Mouse (Mus musculus): ENCODE measurements around the gene Grm1. TPM values are rescaled to one million over a fixed set of nuclear protein-coding genes. Genes with fewer than 3 reads are reported as not detected.
A peak's percentile ranks its signal among the peaks of the same experiment; 100 is the strongest.

Grm1 gene
- polyA plus RNA-seq, 1 experiment from 2014 or later = 12.6 TPM

GRCm38 (mm10) chr10:10866278-10866677 is 215.9 kb downstream of the Grm1 start:
- no peak overlapping the region for H3K27ac ChIP-seq
- H3K4me2 ChIP-seq = no peak overlapping the region
- WGBS = 93% methylated on average over 2 of the region's 2 CpGs
- H3K9ac ChIP-seq = no peak overlapping the region
- H3K4me1 ChIP-seq = peaks cover 9% of the 10 kb centered on the region; the same call in 1 of the 2 replicates
- no peaks in the 10 kb centered on the region for H3K27me3 ChIP-seq (replicated peaks)
- no peak for ATAC-seq (replicated peaks)
- no peaks in the 10 kb centered on the region for H3K9me3 ChIP-seq
- no peak overlapping the region for H3K4me3 ChIP-seq
- no peaks in the 10 kb centered on the region for H3K36me3 ChIP-seq (replicated peaks)

- no peak overlapping the region for H3K27ac ChIP-seq
- no peak overlapping the region for H3K9ac ChIP-seq
- no peaks in the 10 kb centered on the region for H3K27me3 ChIP-seq (replicated peaks)
- WGBS = 62% methylated on average over 5 of the region's 5 CpGs
- no peak overlapping the region for H3K4me2 ChIP-seq
- no peak for ATAC-seq (replicated peaks)
- peaks cover 9% of the 10 kb centered on the region; the same call in 1 of the 2 replicates for H3K4me1 ChIP-seq
- H3K9me3 ChIP-seq = no peaks in the 10 kb centered on the region
- H3K4me3 ChIP-seq = no peak overlapping the region
- H3K36me3 ChIP-seq (replicated peaks) = no peaks in the 10 kb centered on the region
Observed at GRCm38 (mm10) chr10:10864759-10865158, 217.4 kb downstream of the Grm1 start.

GRCm38 (mm10) chr10:10847376-10848286 is 234.5 kb downstream of the Grm1 start:
- H3K36me3 ChIP-seq (replicated peaks) = no peaks in the 10 kb centered on the region
- H3K4me1 ChIP-seq = no peaks in the 10 kb centered on the region
- no peak overlapping the region for H3K27ac ChIP-seq
- H3K9ac ChIP-seq = no peak overlapping the region
- no peak overlapping the region for H3K4me2 ChIP-seq
- WGBS = 39% methylated on average over 7 of the region's 7 CpGs
- no peaks in the 10 kb centered on the region for H3K27me3 ChIP-seq (replicated peaks)
- no peaks in the 10 kb centered on the region for H3K9me3 ChIP-seq
- ATAC-seq (replicated peaks) = peak; percentile 67; the same call in 1 of the 2 replicates
- no peak overlapping the region for H3K4me3 ChIP-seq

GRCm38 (mm10) chr10:10845059-10845685 is 237.0 kb downstream of the Grm1 start:
- WGBS = 82% methylated on average over 5 of the region's 5 CpGs

GRCm38 (mm10) chr10:10835406-10835805 is 246.8 kb downstream of the Grm1 start:
- Histone ChIP-seq H3K27ac (no peak overlapping the region), H3K36me3 (replicated peaks) (no peaks in the 10 kb centered on the region), H3K4me3 (no peak overlapping the region), H3K9ac (no peak overlapping the region), H3K4me1 (no peaks in the 10 kb centered on the region), H3K9me3 (no peaks in the 10 kb centered on the region), H3K27me3 (replicated peaks) (no peaks in the 10 kb centered on the region), H3K4me2 (no peak overlapping the region)
- ATAC-seq (replicated peaks) = no peak

More at GRCm38 (mm10) chr10:10845059-10845685, 237.0 kb downstream of the Grm1 start:
- H3K4me1 ChIP-seq = no peaks in the 10 kb centered on the region
- no peak for ATAC-seq (replicated peaks)
- no peak overlapping the region for H3K4me3 ChIP-seq
- no peak overlapping the region for H3K9ac ChIP-seq
- no peaks in the 10 kb centered on the region for H3K36me3 ChIP-seq (replicated peaks)
- H3K9me3 ChIP-seq = no peaks in the 10 kb centered on the region
- H3K4me2 ChIP-seq = no peak overlapping the region
- no peaks in the 10 kb centered on the region for H3K27me3 ChIP-seq (replicated peaks)
- no peak overlapping the region for H3K27ac ChIP-seq

GRCm38 (mm10) chr10:10834828-10835227 is 247.3 kb downstream of the Grm1 start:
- no peaks in the 10 kb centered on the region for H3K27me3 ChIP-seq (replicated peaks)
- WGBS = 80% methylated on average over 3 of the region's 3 CpGs
- H3K4me3 ChIP-seq = no peak overlapping the region
- no peaks in the 10 kb centered on the region for H3K4me1 ChIP-seq
- H3K36me3 ChIP-seq (replicated peaks) = no peaks in the 10 kb centered on the region
- H3K9ac ChIP-seq = no peak overlapping the region
- no peak overlapping the region for H3K27ac ChIP-seq
- no peak overlapping the region for H3K4me2 ChIP-seq
- H3K9me3 ChIP-seq = no peaks in the 10 kb centered on the region
- ATAC-seq (replicated peaks) = no peak

GRCm38 (mm10) chr10:10831141-10831540 is 251.0 kb downstream of the Grm1 start:
- H3K9me3 ChIP-seq = no peaks in the 10 kb centered on the region
- 84% methylated on average over 1 of the region's 1 CpGs for WGBS
- no peaks in the 10 kb centered on the region for H3K4me1 ChIP-seq
- no peaks in the 10 kb centered on the region for H3K36me3 ChIP-seq (replicated peaks)
- H3K4me3 ChIP-seq = no peak overlapping the region
- H3K27ac ChIP-seq = no peak overlapping the region
- H3K27me3 ChIP-seq (replicated peaks) = no peaks in the 10 kb centered on the region
- no peak for ATAC-seq (replicated peaks)
- H3K4me2 ChIP-seq = no peak overlapping the region
- H3K9ac ChIP-seq = no peak overlapping the region

- WGBS = 84% methylated on average over 1 of the region's 1 CpGs
Observed at GRCm38 (mm10) chr10:10827308-10827707, 254.8 kb downstream of the Grm1 start.

GRCm38 (mm10) chr10:10818061-10818460 is 264.1 kb downstream of the Grm1 start:
- H3K4me1 ChIP-seq = no peaks in the 10 kb centered on the region
- H3K27ac ChIP-seq = no peak overlapping the region
- no peaks in the 10 kb centered on the region for H3K9me3 ChIP-seq
- WGBS = 93% methylated on average over 2 of the region's 2 CpGs
- no peaks in the 10 kb centered on the region for H3K27me3 ChIP-seq (replicated peaks)
- no peak overlapping the region for H3K4me3 ChIP-seq
- no peak overlapping the region for H3K9ac ChIP-seq
- no peak overlapping the region for H3K4me2 ChIP-seq
- H3K36me3 ChIP-seq (replicated peaks) = no peaks in the 10 kb centered on the region
- no peak for ATAC-seq (replicated peaks)

More at GRCm38 (mm10) chr10:10827308-10827707, 254.8 kb downstream of the Grm1 start:
- Histone ChIP-seq H3K27me3 (replicated peaks) (no peaks in the 10 kb centered on the region), H3K4me2 (no peak overlapping the region), H3K36me3 (replicated peaks) (no peaks in the 10 kb centered on the region), H3K9ac (no peak overlapping the region), H3K9me3 (no peaks in the 10 kb centered on the region), H3K4me1 (no peaks in the 10 kb centered on the region), H3K27ac (no peak overlapping the region), H3K4me3 (no peak overlapping the region)
- ATAC-seq (replicated peaks) = no peak

GRCm38 (mm10) chr10:10814631-10815216 is 267.4 kb downstream of the Grm1 start:
- no peak overlapping the region for H3K27ac ChIP-seq
- ATAC-seq (replicated peaks) = no peak
- no peaks in the 10 kb centered on the region for H3K9me3 ChIP-seq

GRCm38 (mm10) chr10:10812750-10813711 is 269.1 kb downstream of the Grm1 start:
- Histone ChIP-seq H3K36me3 (replicated peaks) (no peaks in the 10 kb centered on the region), H3K4me2 (no peak overlapping the region), H3K9me3 (no peaks in the 10 kb centered on the region), H3K9ac (no peak overlapping the region), H3K27ac (no peak overlapping the region), H3K4me1 (no peaks in the 10 kb centered on the region), H3K27me3 (replicated peaks) (no peaks in the 10 kb centered on the region), H3K4me3 (no peak overlapping the region)
- WGBS = 50% methylated on average over 5 of the region's 5 CpGs
- peak; percentile 69 for ATAC-seq (replicated peaks)

More at GRCm38 (mm10) chr10:10814631-10815216, 267.4 kb downstream of the Grm1 start:
- H3K9ac ChIP-seq = no peak overlapping the region
- H3K4me2 ChIP-seq = no peak overlapping the region
- 77% methylated on average over 2 of the region's 2 CpGs for WGBS
- H3K27me3 ChIP-seq (replicated peaks) = no peaks in the 10 kb centered on the region
- H3K4me1 ChIP-seq = no peaks in the 10 kb centered on the region
- no peaks in the 10 kb centered on the region for H3K36me3 ChIP-seq (replicated peaks)
- H3K4me3 ChIP-seq = no peak overlapping the region
